Mouse (Mus musculus) bone marrow, adult 2 months (tissue): ENCODE results near the gene Sla2. TPM values are rescaled to one million over a fixed set of nuclear protein-coding genes. Genes with fewer than 3 reads are reported as not detected.
A peak's percentile ranks its signal among the peaks of the same experiment; 100 is the strongest.
"Not testable (repeated sequence)": the region's sequence is repeated elsewhere in the genome, so short reads cannot be mapped to it uniquely, and the experiment has no call there.

ENCODE experiments used
- H3K27ac ChIP-seq: fragments of 200-500 bp; 2 replicates; pipeline ENCODE4 v1.5.1; 2012; ENCODE audit warnings: low read depth, mild to moderate bottlenecking, control low read depth, inconsistent platforms, low read length; ENCODE audit not compliant: control insufficient read depth, poor library complexity, insufficient read depth
- H3K4me1 ChIP-seq: fragments of 200-500 bp; 2 replicates; pipeline ENCODE4 v1.6.1; 2011; ENCODE audit warnings: low read length; ENCODE audit not compliant: control insufficient read depth, insufficient read depth
- H3K4me3 ChIP-seq: fragments of 200-500 bp; replicated peaks from 2 replicates; pipeline ENCODE3; 2011; ENCODE audit warnings: mild to moderate bottlenecking, low read depth, low read length, control low read depth; ENCODE audit not compliant: control insufficient read depth
- CTCF ChIP-seq: fragments of 200-500 bp; IDR thresholded peaks from 2 replicates; pipeline ENCODE4 v1.5.1; 2011; ENCODE audit warnings: low read length, control low read depth; ENCODE audit not compliant: control insufficient read depth, insufficient read depth
- POLR2A ChIP-seq: fragments of 200-500 bp; IDR thresholded peaks from 2 replicates; pipeline ENCODE4 v1.6.1; 2011; ENCODE audit warnings: low read depth, mild to moderate bottlenecking, control low read depth, low read length, borderline replicate concordance; ENCODE audit not compliant: control insufficient read depth
- WGBS: fragments of 180-500 bp; shearing (Covaris S2); methylation state at CpG from one replicate; pipeline ENCODE4 v1.1.7; 2018; 5-methylcytosine and 5-hydroxymethylcytosine counted together
- polyA plus RNA-seq: library from polyadenylated mRNA; stranded (reverse); fragments of >200 nt; gene quantifications from 2 replicates; pipeline ENCODE4 v1.2.4, GENCODE M21; 2011; ENCODE audit warnings: low replicate concordance; ENCODE audit not compliant: missing spikeins, insufficient read depth, insufficient read length

Gene Sla2
- polyA plus RNA-seq, 1 experiment = 6.7 TPM

DNA sequence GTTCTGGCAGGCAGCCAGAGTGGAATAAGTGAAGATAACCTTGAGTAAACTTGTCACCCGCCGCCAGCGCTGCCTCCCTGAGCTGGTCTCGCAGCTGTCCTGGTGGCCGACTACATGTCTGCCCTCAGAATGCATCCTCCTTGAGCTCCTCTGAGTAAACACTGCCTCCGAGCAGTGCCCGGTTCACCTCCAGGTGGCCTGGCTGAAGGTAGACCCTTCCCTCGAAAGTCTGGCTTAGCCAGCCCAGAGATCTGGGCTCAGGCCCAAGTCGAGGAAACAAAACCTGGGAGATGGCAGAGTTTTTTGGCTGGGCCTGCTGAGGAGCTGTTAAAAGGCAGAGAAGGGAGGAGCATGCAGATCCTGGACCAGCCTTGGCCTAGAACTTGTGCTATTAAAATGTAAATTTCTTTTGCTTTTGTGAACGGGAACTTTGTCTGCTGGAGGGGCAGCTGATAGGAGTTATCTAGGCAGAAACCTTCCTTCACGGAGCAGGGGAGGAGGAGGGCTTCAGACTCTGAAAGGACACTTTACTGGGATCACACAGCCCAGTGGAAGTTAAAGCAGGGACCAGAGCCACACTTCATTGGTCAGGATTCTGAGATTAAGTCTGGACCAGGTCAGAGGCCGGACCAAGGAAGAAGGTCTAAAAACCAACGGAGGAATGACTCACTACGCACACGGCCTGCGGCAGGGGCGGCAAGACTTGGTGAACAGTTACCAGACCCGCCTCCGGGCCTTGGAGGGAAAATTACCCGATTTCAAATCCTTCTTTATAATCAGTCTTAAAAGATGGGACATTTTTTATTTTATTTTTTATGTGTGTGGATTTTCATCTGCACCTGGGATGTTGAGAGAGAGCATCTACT is 44.9 kb downstream of the Sla2 start:
- Histone ChIP-seq H3K4me1 (no peaks in the 10 kb centered on the region; the same call in 1 of the 2 replicates), H3K4me3 (peak overlapping the region; percentile 46), H3K27ac (no peak overlapping the region)
- WGBS = 34% methylated on average over 20 of the region's 20 CpGs
- TF ChIP-seq CTCF (no peak), POLR2A (no peak)

DNA sequence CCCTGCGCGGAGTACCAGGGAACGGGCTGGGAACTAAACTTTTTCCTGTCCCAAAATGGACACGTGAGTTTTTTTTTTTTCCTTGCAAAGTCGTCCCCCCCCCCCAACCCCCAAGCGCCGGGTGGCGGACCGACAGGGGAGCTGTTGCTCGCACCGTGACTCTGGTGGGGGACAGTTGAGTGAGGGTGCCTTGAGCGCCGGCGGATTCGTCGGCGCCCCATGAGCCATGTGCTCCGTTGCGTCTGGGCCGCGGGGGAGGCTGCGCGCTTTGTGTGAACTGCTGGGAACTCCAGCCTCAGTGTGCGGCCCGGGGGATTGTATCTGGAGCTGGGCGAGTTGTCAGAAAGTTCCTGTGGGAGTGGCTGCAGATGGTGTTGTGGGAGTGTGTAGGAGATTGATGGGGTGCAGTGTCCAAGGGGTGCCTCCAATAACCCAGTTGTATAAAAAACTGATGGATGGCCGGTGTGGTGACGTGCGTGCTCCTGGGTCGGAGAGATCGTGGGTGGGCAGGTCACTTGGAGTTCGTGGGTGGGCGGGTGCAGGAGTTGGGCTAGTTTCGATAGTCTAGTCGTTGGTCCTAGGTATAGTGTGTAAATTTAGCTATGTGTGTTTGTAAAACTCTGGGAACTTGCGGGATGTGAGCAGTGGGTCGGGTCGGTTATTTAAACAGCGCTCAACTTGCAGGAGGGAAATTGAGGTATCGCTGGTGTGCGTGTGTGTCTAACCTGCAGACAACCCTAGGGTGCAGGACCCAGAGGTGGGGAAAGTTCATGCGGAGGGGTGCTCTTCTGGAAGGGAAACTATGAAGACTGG is 45.8 kb downstream of the Sla2 start:
- 2% methylated on average over 42 of the region's 42 CpGs for WGBS
- H3K4me1 ChIP-seq = no peaks in the 10 kb centered on the region; the same call in 1 of the 2 replicates
- peak overlapping the region; percentile 46 for H3K4me3 ChIP-seq
- no peak overlapping the region for H3K27ac ChIP-seq
- TF ChIP-seq POLR2A (no peak), CTCF (no peak)

DNA sequence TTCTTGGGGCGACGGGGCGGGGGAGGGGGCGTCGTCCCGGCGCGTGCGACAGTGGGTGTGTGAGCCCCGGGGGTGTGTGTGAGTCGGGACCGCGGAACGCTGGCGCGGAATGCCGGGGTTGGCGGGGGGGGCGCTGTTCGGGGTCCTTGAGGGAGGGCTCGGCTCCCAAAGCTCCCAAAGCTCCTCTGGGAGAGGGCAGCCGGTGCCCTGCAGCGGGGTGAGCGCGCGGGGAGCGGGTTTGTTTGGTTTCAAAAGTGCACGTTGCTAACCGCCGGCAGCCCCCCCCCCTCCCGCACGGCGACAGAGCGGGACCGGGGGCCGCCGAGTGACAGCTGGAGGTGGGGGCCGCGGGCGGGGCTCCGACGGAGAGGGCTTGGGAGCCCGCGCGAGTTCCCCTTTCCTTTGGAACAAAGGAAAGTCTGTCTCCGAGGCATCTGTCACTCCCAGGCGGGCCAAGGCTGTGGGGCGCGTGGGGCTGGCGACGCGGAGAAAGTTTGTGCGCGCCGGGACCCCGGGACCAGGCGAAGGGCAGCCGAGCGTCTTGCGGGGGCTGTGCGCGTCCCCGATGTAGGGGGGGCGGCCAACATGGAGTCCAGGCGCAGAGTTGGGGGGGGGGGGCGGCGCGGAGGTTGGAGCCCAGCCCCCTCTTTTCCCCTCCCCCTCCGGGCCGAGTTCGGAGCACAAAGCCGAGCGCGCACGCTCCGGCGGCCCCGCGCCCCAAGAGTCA is 46.5 kb downstream of the Sla2 start:
- Histone ChIP-seq H3K27ac (no peak overlapping the region; the same call in 1 of the 2 replicates), H3K4me1 (no peaks in the 10 kb centered on the region; the same call in 1 of the 2 replicates), H3K4me3 (peak overlapping the region; percentile 51)
- WGBS = under 1% methylated on average over 72 of the region's 79 CpGs
- TF ChIP-seq POLR2A (no peak), CTCF (no peak)

DNA sequence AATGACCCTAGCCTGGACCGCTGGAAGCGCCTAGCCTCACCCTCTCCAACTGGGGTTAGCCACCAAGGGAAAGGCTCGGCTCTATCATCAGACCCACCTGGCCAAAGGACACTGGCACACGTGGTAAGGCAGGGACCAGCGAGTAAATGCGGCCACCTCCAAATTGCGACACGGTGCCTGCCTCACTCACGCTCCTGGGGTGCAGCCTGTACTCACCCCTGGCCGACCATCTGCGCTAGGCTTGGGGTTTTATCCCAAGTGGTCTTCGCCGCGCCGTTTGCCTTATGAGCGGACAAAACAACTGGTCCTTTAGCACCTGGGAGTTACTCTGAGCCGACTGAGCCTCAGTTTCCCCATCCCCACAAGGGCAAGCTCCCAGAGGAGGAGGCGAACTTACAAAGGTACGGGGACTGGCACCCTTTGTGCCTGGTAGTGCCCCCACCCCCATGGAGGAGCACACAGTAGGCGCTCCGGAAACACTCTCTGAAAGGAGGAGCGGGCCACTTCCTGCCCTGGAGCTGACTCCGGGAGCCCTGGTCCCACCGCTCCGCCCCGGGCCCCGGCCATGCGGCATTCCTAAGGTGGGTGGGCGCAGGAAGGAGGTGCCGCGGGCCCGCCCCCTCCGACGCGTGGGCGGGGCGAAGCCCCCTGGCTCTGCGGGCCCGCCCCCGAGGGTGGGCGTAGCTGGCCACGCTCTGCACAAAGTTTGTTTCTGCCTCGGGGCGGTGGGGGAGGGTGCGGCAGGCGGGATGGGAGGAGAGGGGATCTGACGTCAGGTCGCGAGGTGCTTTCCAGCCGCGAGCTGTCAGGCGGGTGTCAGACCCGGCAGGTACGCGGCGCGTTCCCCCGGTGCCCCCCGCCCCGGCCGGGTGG is 47.4 kb downstream of the Sla2 start, which contains the start of gene Tgif2:
Tgif2 (plus strand) TSS at position 689 of the 873 bp plus-strand sequence.
- 12% methylated on average over 61 of the region's 61 CpGs for WGBS
- H3K27ac ChIP-seq = peak within 1 kb of the TSS; percentile 6

DNA sequence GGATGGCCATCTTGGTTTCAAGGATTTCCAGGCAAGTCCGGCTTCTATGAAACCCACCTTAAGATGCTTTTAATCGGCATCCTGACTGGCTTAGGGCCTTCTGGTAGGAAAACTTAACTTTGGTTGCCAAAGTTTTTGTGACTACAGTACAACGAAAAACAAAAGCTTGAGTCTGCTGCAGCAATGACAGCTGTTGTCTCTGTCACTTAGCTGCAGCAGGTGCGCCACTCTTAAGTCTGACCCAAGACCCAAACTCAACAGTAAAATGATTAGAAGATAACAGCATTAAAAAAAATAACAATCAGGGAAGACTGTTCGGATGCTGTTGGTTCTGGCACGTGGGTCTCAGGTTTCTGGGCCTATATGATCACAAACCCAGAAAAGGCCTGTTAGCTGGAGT is 48.2 kb downstream of the Sla2 start:
- 78% methylated on average over 6 of the region's 6 CpGs for WGBS
- no peak for TF ChIP-seq POLR2A
- TF ChIP-seq CTCF = no peak
- Histone ChIP-seq H3K27ac (no peak overlapping the region), H3K4me1 (no peaks in the 10 kb centered on the region; the same call in 1 of the 2 replicates), H3K4me3 (no peak overlapping the region)

More for the DNA sequence above, 47.4 kb downstream of the Sla2 start, which contains the start of gene Tgif2:
- TF ChIP-seq POLR2A (no peak), CTCF (no peak)
- H3K4me1 ChIP-seq = no peaks in the 10 kb centered on the region; the same call in 1 of the 2 replicates
- peak within 1 kb of the TSS; percentile 51 for H3K4me3 ChIP-seq

DNA sequence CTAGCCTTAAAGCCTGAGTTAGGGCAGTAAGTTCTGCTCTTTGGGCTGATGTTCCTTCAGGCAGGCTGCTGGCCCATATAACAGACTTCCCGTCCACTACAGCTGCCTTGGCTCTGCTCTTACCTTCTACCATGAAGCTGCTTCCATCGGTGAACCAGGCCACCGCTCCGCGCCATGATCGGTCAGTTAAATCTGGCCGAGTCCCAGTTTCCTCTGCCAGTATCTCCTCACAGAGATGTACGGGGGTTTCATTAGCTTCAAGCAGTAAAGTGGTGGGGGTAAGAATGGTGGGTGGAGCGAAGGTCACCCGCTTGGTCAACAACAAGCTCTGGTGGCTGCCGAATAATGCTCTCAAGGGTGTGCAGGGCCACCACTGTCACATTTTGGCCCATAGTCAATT is 52.7 kb downstream of the Sla2 start:
- WGBS = 95% methylated on average over 11 of the region's 11 CpGs
- no peak for TF ChIP-seq CTCF
- TF ChIP-seq POLR2A = no peak
- Histone ChIP-seq H3K27ac (no peak overlapping the region), H3K4me1 (no peaks in the 10 kb centered on the region), H3K4me3 (no peak overlapping the region)

DNA sequence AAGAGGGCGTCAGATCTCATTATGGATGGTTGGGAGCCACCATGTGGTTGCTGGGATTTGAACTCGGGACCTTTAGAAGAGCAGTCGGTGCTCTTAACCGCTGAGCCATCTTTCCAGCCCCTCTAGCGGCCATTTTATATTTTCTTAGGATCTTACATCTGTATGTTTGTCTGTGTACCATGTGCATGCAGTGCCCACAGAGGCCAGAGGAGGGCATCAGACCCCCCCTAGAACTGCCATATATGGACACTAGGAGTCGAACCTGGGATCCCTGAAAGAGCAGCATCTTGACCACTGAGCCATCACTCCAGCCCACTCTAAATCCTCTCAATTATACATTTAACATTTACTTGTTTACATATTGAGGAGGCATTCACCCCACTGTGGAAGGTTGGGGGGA is 61.9 kb downstream of the Sla2 start:
- H3K4me3 ChIP-seq, H3K27ac ChIP-seq, H3K4me1 ChIP-seq: not testable (repeated sequence)
- 82% methylated on average over 6 of the region's 6 CpGs for WGBS

Other genes starting within 250 kb of the Sla2 start
- gene Myl9, start 111.8 kb downstream of the Sla2 start, polyA plus RNA-seq = 59.5 and 110 TPM in 2 replicates
- gene Tgif2, start 47.2 kb downstream of the Sla2 start, polyA plus RNA-seq = 3.1 and 5.5 TPM in 2 replicates
- gene 4930518I15Rik, start 29.2 kb downstream of the Sla2 start, polyA plus RNA-seq = 2.2 and 2.7 TPM in 2 replicates
- gene Rab5if, start 24.1 kb downstream of the Sla2 start, polyA plus RNA-seq = 55.4 and 82.3 TPM in 2 replicates
- 11.3 and 17.1 TPM in 2 replicates for gene Ndrg3, start 104.9 kb upstream of the Sla2 start, polyA plus RNA-seq
- gene Dsn1, start 120.0 kb upstream of the Sla2 start, polyA plus RNA-seq = 13.9 and 17.2 TPM in 2 replicates
- gene Soga1, start 192.1 kb upstream of the Sla2 start, polyA plus RNA-seq = 3.0 and 5.0 TPM in 2 replicates
- not detected in 2 replicates for gene Tldc2, start 199.9 kb upstream of the Sla2 start, polyA plus RNA-seq
- 48.9 and 113 TPM in 2 replicates for gene Samhd1, start 248.1 kb upstream of the Sla2 start, polyA plus RNA-seq